Mouse (Mus musculus) ES-Bruce4 (cell line): ENCODE measurements at regions not wholly inside any gene's neighbourhood (a gene's known extent, or its start where the extent isn't known, plus 50 kb on each side); places are given as distances from the start of the nearest gene placed in this dataset.

Source experiments
- CTCF ChIP-seq: IDR thresholded peaks from one replicate; pipeline ENCODE4 v1.8.1; 2011; ENCODE audit warnings: low read depth, low read length
- EP300 ChIP-seq: IDR thresholded peaks from 2 replicates; pipeline ENCODE4 v1.6.1; 2011; ENCODE audit warnings: low read depth, low read length; ENCODE audit not compliant: insufficient read depth
- POLR2A ChIP-seq: IDR thresholded peaks from one replicate; pipeline ENCODE4 v1.8.1; 2011; ENCODE audit warnings: low read length; ENCODE audit not compliant: insufficient read depth

GRCm38 (mm10) chr17:50443376-50444022 lies 65.7 kb upstream of the Plcl2 start:
- TF ChIP-seq EP300 = no peak
- TF ChIP-seq POLR2A = no peak
- TF ChIP-seq CTCF = no peak
